Mouse (Mus musculus) hindbrain, postnatal 0 days (tissue): ENCODE measurements at regions not wholly inside any gene's neighbourhood (a gene's known extent, or its start where the extent isn't known, plus 50 kb on each side); places are given as distances from the start of the nearest gene placed in this dataset.

Source experiments
- ATAC-seq: fragments of 200-750 bp; cut with Nextera tagmentation; 2 replicates; pipeline ENCODE4 v1.8.0; 2017; ENCODE audit warnings: mild to moderate bottlenecking, moderate TSS enrichment, moderate library complexity
- DNase-seq: peaks from one replicate; pipeline ENCODE4 v3.0.0-alpha.2; 2015; ENCODE audit warnings: low spot score
- H3K27ac ChIP-seq: fragments of 300-500 bp; sonication (generic); 2 replicates; pipeline ENCODE4 v1.5.1; 2014; ENCODE audit warnings: mild to moderate bottlenecking
- H3K27me3 ChIP-seq: fragments of 300-500 bp; sonication (generic); 2 replicates; pipeline ENCODE4 v1.6.1; 2014; ENCODE audit warnings: low read length, mixed read lengths; ENCODE audit not compliant: insufficient read depth
- H3K36me3 ChIP-seq: fragments of 300-500 bp; sonication (generic); 2 replicates; pipeline ENCODE4 v1.6.1; 2014; ENCODE audit warnings: low read length, mixed read lengths; ENCODE audit not compliant: insufficient read depth
- H3K4me1 ChIP-seq: fragments of 300-500 bp; sonication (generic); 2 replicates; pipeline ENCODE4 v1.6.1; 2014; ENCODE audit warnings: antibody characterized with exemption, low read length, mixed read lengths; ENCODE audit not compliant: insufficient read depth
- H3K4me2 ChIP-seq: fragments of 300-500 bp; sonication (generic); 2 replicates; pipeline ENCODE4 v1.6.1; 2014; ENCODE audit warnings: low read depth, mild to moderate bottlenecking, low read length, moderate library complexity, mixed read lengths
- H3K4me3 ChIP-seq: fragments of 300-500 bp; sonication (generic); 2 replicates; pipeline ENCODE4 v1.5.1; 2014; ENCODE audit warnings: low read length
- H3K9ac ChIP-seq: fragments of 300-500 bp; sonication (generic); replicated peaks from 2 replicates; pipeline ENCODE4 v1.6.1; 2014; ENCODE audit warnings: mild to moderate bottlenecking, low read length, moderate library complexity, mixed read lengths
- H3K9me3 ChIP-seq: fragments of 300-500 bp; sonication (generic); 2 replicates; pipeline ENCODE4 v1.6.1; 2016; ENCODE audit warnings: low read length, mixed read lengths
- CTCF ChIP-seq: IDR thresholded peaks from 2 replicates; pipeline ENCODE4 v1.5.1; 2016; ENCODE audit warnings: antibody characterized with exemption, control low read depth, low read depth
- WGBS: fragments of 180-500 bp; shearing (Covaris S2); extraction: QIAGEN DNeasy Blood & Tissue Kit; methylation state at CpG from one replicate; pipeline ENCODE4 v1.1.7; 2014; 5-methylcytosine and 5-hydroxymethylcytosine counted together

- no peaks in the 10 kb centered on the region for H3K9me3 ChIP-seq
- WGBS, result 90% methylated on average over 2 of the region's 2 CpGs
- no peak for ATAC-seq
Measured at GRCm38 (mm10) chr10:37243136-37243535, 104.4 kb upstream of the Marcks start.

GRCm38 (mm10) chr10:37241821-37242263, 103.1 kb upstream of the Marcks start:
- no peaks in the 10 kb centered on the region for H3K36me3 ChIP-seq
- 0 out of 2 replicates have a peak, but pooled peaks have one; percentile 38 for ATAC-seq
- no peak for TF ChIP-seq CTCF
- WGBS, result 41% methylated on average over 4 of the region's 4 CpGs
- no peaks in the 10 kb centered on the region for H3K9me3 ChIP-seq
- H3K4me2 ChIP-seq, result no peak overlapping the region
- no peak for DNase-seq
- H3K4me1 ChIP-seq, result no peaks in the 10 kb centered on the region
- no peak overlapping the region for H3K9ac ChIP-seq
- H3K27ac ChIP-seq, result no peak overlapping the region
- no peak overlapping the region for H3K4me3 ChIP-seq
- H3K27me3 ChIP-seq, result no peaks in the 10 kb centered on the region

More at GRCm38 (mm10) chr10:37243136-37243535, 104.4 kb upstream of the Marcks start:
- Histone ChIP-seq H3K9ac (no peak overlapping the region), H3K4me1 (no peaks in the 10 kb centered on the region), H3K36me3 (no peaks in the 10 kb centered on the region), H3K27ac (no peak overlapping the region), H3K27me3 (no peaks in the 10 kb centered on the region), H3K4me2 (no peak overlapping the region), H3K4me3 (no peak overlapping the region)
- no peak for DNase-seq
- TF ChIP-seq CTCF, result no peak

- no peak overlapping the region for H3K4me2 ChIP-seq
- WGBS, result 69% methylated on average over 4 of the region's 4 CpGs
- H3K9ac ChIP-seq, result no peak overlapping the region
- TF ChIP-seq CTCF, result no peak
- no peak overlapping the region for H3K27ac ChIP-seq
- DNase-seq (no peak), ATAC-seq (no peak)
- no peaks in the 10 kb centered on the region for H3K4me1 ChIP-seq
- no peak overlapping the region for H3K4me3 ChIP-seq
- H3K27me3 ChIP-seq, result no peaks in the 10 kb centered on the region
- H3K36me3 ChIP-seq, result no peaks in the 10 kb centered on the region
- no peaks in the 10 kb centered on the region for H3K9me3 ChIP-seq
Measured at GRCm38 (mm10) chr10:37240634-37241033, 101.9 kb upstream of the Marcks start.

GRCm38 (mm10) chr10:37240201-37240600, 101.5 kb upstream of the Marcks start:
- H3K9ac ChIP-seq, result no peak overlapping the region
- WGBS, result 73% methylated on average over 3 of the region's 3 CpGs

GRCm38 (mm10) chr10:37236001-37236822, 97.5 kb upstream of the Marcks start:
- H3K27ac ChIP-seq, result no peak overlapping the region
- no peak for DNase-seq
- no peaks in the 10 kb centered on the region for H3K4me1 ChIP-seq
- H3K36me3 ChIP-seq, result no peaks in the 10 kb centered on the region
- WGBS, result 81% methylated on average over 4 of the region's 4 CpGs
- no peaks in the 10 kb centered on the region for H3K27me3 ChIP-seq
- H3K9me3 ChIP-seq, result no peaks in the 10 kb centered on the region
- no peak for ATAC-seq
- no peak overlapping the region for H3K4me2 ChIP-seq
- TF ChIP-seq CTCF, result no peak
- H3K4me3 ChIP-seq, result no peak overlapping the region
- H3K9ac ChIP-seq, result no peak overlapping the region

More at GRCm38 (mm10) chr10:37240201-37240600, 101.5 kb upstream of the Marcks start:
- ATAC-seq (no peak), DNase-seq (no peak)
- Histone ChIP-seq H3K4me1 (no peaks in the 10 kb centered on the region), H3K4me2 (no peak overlapping the region), H3K4me3 (no peak overlapping the region), H3K27ac (no peak overlapping the region), H3K36me3 (no peaks in the 10 kb centered on the region), H3K27me3 (no peaks in the 10 kb centered on the region), H3K9me3 (no peaks in the 10 kb centered on the region)
- no peak for TF ChIP-seq CTCF

GRCm38 (mm10) chr10:37231936-37232556, 93.3 kb upstream of the Marcks start:
- DNase-seq (peak; percentile 46), ATAC-seq (peak; percentile 85)
- WGBS, result 14% methylated on average over 10 of the region's 12 CpGs
- Histone ChIP-seq H3K9me3 (no peaks in the 10 kb centered on the region), H3K36me3 (no peaks in the 10 kb centered on the region), H3K27ac (peak overlapping the region; percentile 32; the same call in 1 of the 2 replicates), H3K9ac (no peak overlapping the region), H3K4me3 (no peak overlapping the region), H3K4me2 (peak overlapping the region; percentile 46), H3K27me3 (no peaks in the 10 kb centered on the region), H3K4me1 (no peaks in the 10 kb centered on the region)
- TF ChIP-seq CTCF, result no peak

GRCm38 (mm10) chr10:37231159-37231558, 92.4 kb upstream of the Marcks start:
- Histone ChIP-seq H3K4me3 (no peak overlapping the region), H3K36me3 (no peaks in the 10 kb centered on the region), H3K4me2 (no peak overlapping the region), H3K4me1 (no peaks in the 10 kb centered on the region), H3K9me3 (no peaks in the 10 kb centered on the region), H3K27me3 (no peaks in the 10 kb centered on the region), H3K9ac (no peak overlapping the region), H3K27ac (no peak overlapping the region)
- no peak for DNase-seq
- no peak for TF ChIP-seq CTCF
- ATAC-seq, result no peak
- WGBS, result 86% methylated on average over 6 of the region's 6 CpGs
